Mouse (Mus musculus) left cerebral cortex, postnatal 4 days (tissue): ENCODE results near the gene Kdm4d. TPM values are rescaled to one million over a fixed set of nuclear protein-coding genes. Genes with fewer than 3 reads are reported as not detected.
"Not testable (repeated sequence)": the region's sequence is repeated elsewhere in the genome, so short reads cannot be mapped to it uniquely, and the experiment has no call there.

Source experiments
- DNase-seq: peaks from one replicate; pipeline ENCODE4 v3.0.0-alpha.2; 2022
- intact Hi-C: fragments of 180-260 bp; cut with DNase I; formaldehyde crosslinking; loops from one replicate; pipeline ENCODE4 v1.15.1; 2025
- total RNA-seq, 2 experiments: library from RNA; stranded (reverse); gene quantifications; 2 replicates each; pipeline ENCODE4 v1.2.3; 2021

Kdm4d gene
- total RNA-seq, 2 experiments from 2014 or later, result 1.2 to 1.8 TPM

GRCm38 (mm10) chr9:14462536-14462935 lies 37.7 kb downstream of the Kdm4d start:
- DNase-seq, intact Hi-C loops: not testable (repeated sequence)

- no peak for DNase-seq
- intact Hi-C loops, result no loop called here
Observed at GRCm38 (mm10) chr9:14456320-14456719, 44.0 kb downstream of the Kdm4d start.

GRCm38 (mm10) chr9:14451120-14451519 lies 49.2 kb downstream of the Kdm4d start:
- DNase-seq, intact Hi-C loops: not testable (repeated sequence)

- intact Hi-C loops, DNase-seq: not testable (repeated sequence)
Observed at GRCm38 (mm10) chr9:14447086-14447485, 53.2 kb downstream of the Kdm4d start.

GRCm38 (mm10) chr9:14440347-14440746 lies 59.9 kb downstream of the Kdm4d start:
- intact Hi-C loops, result no loop called here

GRCm38 (mm10) chr9:14433252-14433939 lies 66.9 kb downstream of the Kdm4d start:
- no peak for DNase-seq
- intact Hi-C loops, result no loop called here

More at GRCm38 (mm10) chr9:14440347-14440746, 59.9 kb downstream of the Kdm4d start:
- DNase-seq, result no peak

Other genes with a start within 250 kb of the Kdm4d start
- 10 to 100 TPM; 70.1 to 73.3 TPM for gene Sesn3, start 225.4 kb downstream of the Kdm4d start, total RNA-seq
- 10 to 100 TPM; 40.3 to 44.7 TPM for gene Endod1, start 119.0 kb downstream of the Kdm4d start, total RNA-seq
- 10 to 100 TPM; 80.9 to 86.5 TPM for gene Cwc15, start 135 bp upstream of the Kdm4d start, total RNA-seq
- 10 to 100 TPM; 21.6 to 23.4 TPM for gene Amotl1, start 144.6 kb upstream of the Kdm4d start, total RNA-seq
- gene Piwil4, start 240.3 kb upstream of the Kdm4d start, total RNA-seq, result under 1 TPM in 1 of 2 experiments, not detected in 1; 0.18 TPM